Mouse (Mus musculus) midbrain, embryonic 16.5 days (tissue): ENCODE results near the gene Atp6v1g2. TPM values are rescaled to one million over a fixed set of nuclear protein-coding genes. Genes with fewer than 3 reads are reported as not detected.

Source experiments
- ATAC-seq: fragments of 200-750 bp; cut with Nextera tagmentation; 2 replicates; pipeline ENCODE4 v1.8.0; 2017; ENCODE audit warnings: moderate TSS enrichment
- H3K27ac ChIP-seq: fragments of 300-500 bp; sonication (generic); 2 replicates; pipeline ENCODE4 v1.5.1; 2014; ENCODE audit warnings: mild to moderate bottlenecking, low read length, mixed read lengths
- H3K27me3 ChIP-seq: fragments of 300-500 bp; sonication (generic); 2 replicates; pipeline ENCODE4 v1.6.1; 2014; ENCODE audit warnings: low read depth, low read length, mixed read lengths; ENCODE audit not compliant: control insufficient read depth, insufficient read depth
- H3K36me3 ChIP-seq: fragments of 300-500 bp; sonication (generic); 2 replicates; pipeline ENCODE4 v1.6.1; 2014; ENCODE audit warnings: mild to moderate bottlenecking, low read length, moderate library complexity, mixed read lengths; ENCODE audit not compliant: control insufficient read depth, insufficient read depth
- H3K4me1 ChIP-seq: fragments of 300-500 bp; sonication (generic); 2 replicates; pipeline ENCODE4 v1.6.1; 2014; ENCODE audit warnings: mild to moderate bottlenecking, low read length, mixed read lengths; ENCODE audit not compliant: control insufficient read depth, insufficient read depth
- H3K4me2 ChIP-seq: fragments of 300-500 bp; sonication (generic); 2 replicates; pipeline ENCODE4 v1.6.1; 2014; ENCODE audit warnings: mild to moderate bottlenecking, low read length, mixed read lengths
- H3K4me3 ChIP-seq: fragments of 300-500 bp; sonication (generic); 2 replicates; pipeline ENCODE4 v1.5.1; 2014; ENCODE audit warnings: low read depth, mild to moderate bottlenecking, low read length, moderate library complexity, mixed read lengths
- H3K9ac ChIP-seq: fragments of 300-500 bp; sonication (generic); 2 replicates; pipeline ENCODE4 v1.6.1; 2014; ENCODE audit warnings: low read depth, low read length, mixed read lengths
- H3K9me3 ChIP-seq: fragments of 300-500 bp; sonication (generic); replicated peaks from 2 replicates; pipeline ENCODE4 v1.6.1; 2014; ENCODE audit warnings: mild to moderate bottlenecking, low read length, mixed read lengths; ENCODE audit not compliant: control insufficient read depth, poor library complexity, severe bottlenecking
- WGBS: fragments of 180-500 bp; shearing (Covaris S2); extraction: QIAGEN DNeasy Blood & Tissue Kit; methylation state at CpG from one replicate; pipeline ENCODE4 v1.1.7; 2014; 5-methylcytosine and 5-hydroxymethylcytosine counted together
- polyA plus RNA-seq: library from polyadenylated mRNA; unstranded; fragments of >200 nt; fragmentation: Nextera tagmentation; extraction: Ambion mirVana; gene quantifications from 2 replicates; pipeline ENCODE4 v1.2.1, GENCODE M21; 2015

The Atp6v1g2 gene
- polyA plus RNA-seq, 1 experiment from 2014 or later = 139 TPM

- WGBS = under 1% methylated on average over 31 of the region's 31 CpGs
- peak; percentile 54; the same call in 1 of the 2 replicates for ATAC-seq
- Histone ChIP-seq H3K36me3 (no peaks in the 10 kb centered on the region), H3K4me1 (peaks cover 2% of the 10 kb centered on the region; the same call in 1 of the 2 replicates), H3K4me3 (peak overlapping the region; percentile 72), H3K9ac (peak overlapping the region; percentile 79), H3K9me3 (no peaks in the 10 kb centered on the region), H3K4me2 (peak overlapping the region; percentile 85), H3K27ac (no peak overlapping the region), H3K27me3 (peaks cover 2% of the 10 kb centered on the region; the same call in 1 of the 2 replicates)
Observed at GRCm38 (mm10) chr17:35263523-35263883, 30.0 kb downstream of the Atp6v1g2 start.

- Histone ChIP-seq H3K4me3 (no peak overlapping the region), H3K36me3 (no peaks in the 10 kb centered on the region), H3K4me1 (peaks cover under 1% of the 10 kb centered on the region; the same call in 1 of the 2 replicates), H3K9me3 (no peaks in the 10 kb centered on the region), H3K27ac (no peak overlapping the region), H3K27me3 (no peaks in the 10 kb centered on the region), H3K9ac (no peak overlapping the region), H3K4me2 (no peak overlapping the region)
- no peak for ATAC-seq
- WGBS = 85% methylated on average over 1 of the region's 1 CpGs
Observed at GRCm38 (mm10) chr17:35267399-35268086, 34.1 kb downstream of the Atp6v1g2 start.

DNA sequence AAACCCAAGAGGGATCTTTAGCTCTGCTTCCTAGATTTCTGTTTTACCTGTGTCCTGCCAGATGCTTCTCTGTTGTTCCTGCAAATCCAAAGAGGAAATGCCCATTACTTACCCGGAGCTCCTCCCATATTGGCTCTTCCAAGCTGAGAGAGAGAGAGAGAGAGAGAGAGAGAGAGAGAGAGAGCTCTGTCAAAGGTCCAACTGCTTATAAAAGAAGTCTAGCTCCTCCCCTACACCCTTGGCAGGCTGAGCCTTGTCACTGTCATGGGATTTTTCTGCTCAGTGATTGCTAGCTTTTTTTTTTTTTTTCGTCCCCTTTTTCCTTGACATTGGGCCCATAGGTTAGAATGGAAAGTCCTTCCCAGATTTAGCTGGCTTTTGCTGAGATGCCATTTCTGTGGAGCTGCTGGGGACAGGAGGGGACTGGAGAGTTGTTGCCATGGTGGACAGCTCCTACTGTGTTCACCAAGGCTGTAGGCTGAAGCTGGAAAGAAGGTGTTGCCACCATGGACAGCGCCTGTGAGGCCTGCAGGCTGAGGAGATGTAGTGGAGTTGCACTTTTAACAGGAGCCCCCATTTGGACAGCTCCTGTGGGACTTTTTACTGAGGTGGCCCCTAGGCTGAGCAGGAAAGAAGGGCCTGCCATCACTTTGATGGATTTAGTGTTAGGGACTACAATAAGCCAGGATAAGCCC, 36.3 kb downstream of the Atp6v1g2 start:
- no peaks in the 10 kb centered on the region; the same call in 1 of the 2 replicates for H3K4me1 ChIP-seq
- no peak overlapping the region for H3K4me3 ChIP-seq
- 19% methylated on average over 3 of the region's 3 CpGs for WGBS
- no peak overlapping the region for H3K9ac ChIP-seq
- H3K27me3 ChIP-seq = no peaks in the 10 kb centered on the region
- H3K9me3 ChIP-seq = 0 out of 2 replicates have a peak, but pooled peaks cover 2% of the 10 kb centered on the region
- H3K36me3 ChIP-seq = no peaks in the 10 kb centered on the region
- no peak for ATAC-seq
- no peak overlapping the region for H3K27ac ChIP-seq
- H3K4me2 ChIP-seq = no peak overlapping the region

DNA sequence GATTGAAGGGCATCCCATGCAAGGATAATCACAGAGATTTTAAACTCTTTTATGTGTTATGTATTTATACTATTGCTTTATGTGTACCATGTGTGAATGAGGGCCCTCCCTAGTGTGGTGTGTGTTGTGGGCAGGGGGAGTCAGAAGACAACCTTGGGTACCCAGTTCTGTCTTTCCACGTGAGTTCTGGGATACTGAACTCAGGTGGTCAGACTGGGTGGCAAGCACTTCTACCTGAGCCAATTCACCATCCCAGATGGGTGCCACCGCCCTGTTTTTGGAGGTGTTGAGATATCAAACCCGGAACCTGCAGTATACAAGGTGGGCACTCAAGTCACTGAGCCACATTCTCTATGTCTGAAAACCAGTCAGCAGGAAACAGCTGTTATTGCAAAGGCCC, 38.8 kb downstream of the Atp6v1g2 start:
- H3K9me3 ChIP-seq = 0 out of 2 replicates have a peak, but pooled peaks cover 2% of the 10 kb centered on the region
- H3K36me3 ChIP-seq = no peaks in the 10 kb centered on the region
- no peak overlapping the region for H3K4me2 ChIP-seq
- no peak overlapping the region for H3K27ac ChIP-seq
- WGBS = 71% methylated on average over 3 of the region's 3 CpGs
- no peak overlapping the region for H3K4me3 ChIP-seq
- no peak for ATAC-seq
- H3K27me3 ChIP-seq = no peaks in the 10 kb centered on the region; the same call in 1 of the 2 replicates
- peaks cover 3% of the 10 kb centered on the region; the same call in 1 of the 2 replicates for H3K4me1 ChIP-seq
- no peak overlapping the region for H3K9ac ChIP-seq

- no peak overlapping the region for H3K9ac ChIP-seq
- WGBS = 5% methylated on average over 11 of the region's 11 CpGs
- 0 out of 2 replicates have a peak, but pooled peaks have one; percentile 42 for ATAC-seq
Observed at GRCm38 (mm10) chr17:35274770-35275169, 41.3 kb downstream of the Atp6v1g2 start.

DNA sequence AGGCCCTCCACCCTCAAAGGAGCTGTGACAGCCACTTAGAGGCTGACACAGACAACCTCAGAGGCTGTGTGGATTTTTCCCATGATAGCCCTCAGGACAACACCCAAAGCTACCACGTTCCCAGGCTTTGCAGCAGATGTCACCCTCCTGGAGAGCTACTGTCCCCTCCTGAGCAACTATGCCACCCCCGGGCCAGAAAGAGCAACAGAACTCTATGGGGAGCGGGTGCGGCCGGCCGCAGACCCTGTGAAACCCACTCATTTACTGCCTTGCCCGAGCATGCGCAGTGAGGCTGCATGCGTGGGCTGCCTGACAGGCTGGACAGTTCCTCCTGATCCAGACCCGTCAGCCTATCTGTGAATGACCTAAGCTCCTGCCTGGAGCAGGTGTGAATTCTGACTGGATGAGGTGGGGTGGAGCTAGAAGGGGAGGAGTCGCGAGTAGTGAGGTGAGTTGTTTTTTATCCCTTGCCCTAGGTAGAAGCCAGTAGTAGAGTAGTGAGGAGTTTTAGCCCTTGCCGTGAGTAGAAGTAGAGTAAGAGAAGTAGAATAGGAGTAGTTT, 42.9 kb downstream of the Atp6v1g2 start:
- 26% methylated on average over 13 of the region's 13 CpGs for WGBS

More at GRCm38 (mm10) chr17:35274770-35275169, 41.3 kb downstream of the Atp6v1g2 start:
- H3K4me1 ChIP-seq = 0 out of 2 replicates have a peak, but pooled peaks cover 3% of the 10 kb centered on the region
- H3K27ac ChIP-seq = no peak overlapping the region
- no peak overlapping the region for H3K4me3 ChIP-seq
- H3K36me3 ChIP-seq = no peaks in the 10 kb centered on the region
- 0 out of 2 replicates have a peak, but pooled peaks cover 2% of the 10 kb centered on the region for H3K9me3 ChIP-seq
- H3K27me3 ChIP-seq = no peaks in the 10 kb centered on the region; the same call in 1 of the 2 replicates
- no peak overlapping the region for H3K4me2 ChIP-seq

GRCm38 (mm10) chr17:35278049-35278448, 44.6 kb downstream of the Atp6v1g2 start:
- H3K4me2 ChIP-seq = no peak overlapping the region
- 86% methylated on average over 8 of the region's 8 CpGs for WGBS
- no peak overlapping the region for H3K9ac ChIP-seq
- H3K27ac ChIP-seq = no peak overlapping the region
- 0 out of 2 replicates have a peak, but pooled peaks cover 3% of the 10 kb centered on the region for H3K4me1 ChIP-seq
- H3K27me3 ChIP-seq = no peaks in the 10 kb centered on the region; the same call in 1 of the 2 replicates
- H3K36me3 ChIP-seq = no peaks in the 10 kb centered on the region
- H3K9me3 ChIP-seq = no peaks in the 10 kb centered on the region
- no peak overlapping the region for H3K4me3 ChIP-seq
- ATAC-seq = no peak

More for the DNA sequence above, 42.9 kb downstream of the Atp6v1g2 start:
- H3K4me3 ChIP-seq = peak overlapping the region; percentile 16
- no peaks in the 10 kb centered on the region; the same call in 1 of the 2 replicates for H3K27me3 ChIP-seq
- peak overlapping the region; percentile 53; the same call in 1 of the 2 replicates for H3K9ac ChIP-seq
- H3K9me3 ChIP-seq = 0 out of 2 replicates have a peak, but pooled peaks cover 2% of the 10 kb centered on the region
- no peak overlapping the region for H3K27ac ChIP-seq
- peak overlapping the region; percentile 44 for H3K4me2 ChIP-seq
- ATAC-seq = no peak
- H3K36me3 ChIP-seq = no peaks in the 10 kb centered on the region
- 0 out of 2 replicates have a peak, but pooled peaks cover 3% of the 10 kb centered on the region for H3K4me1 ChIP-seq

DNA sequence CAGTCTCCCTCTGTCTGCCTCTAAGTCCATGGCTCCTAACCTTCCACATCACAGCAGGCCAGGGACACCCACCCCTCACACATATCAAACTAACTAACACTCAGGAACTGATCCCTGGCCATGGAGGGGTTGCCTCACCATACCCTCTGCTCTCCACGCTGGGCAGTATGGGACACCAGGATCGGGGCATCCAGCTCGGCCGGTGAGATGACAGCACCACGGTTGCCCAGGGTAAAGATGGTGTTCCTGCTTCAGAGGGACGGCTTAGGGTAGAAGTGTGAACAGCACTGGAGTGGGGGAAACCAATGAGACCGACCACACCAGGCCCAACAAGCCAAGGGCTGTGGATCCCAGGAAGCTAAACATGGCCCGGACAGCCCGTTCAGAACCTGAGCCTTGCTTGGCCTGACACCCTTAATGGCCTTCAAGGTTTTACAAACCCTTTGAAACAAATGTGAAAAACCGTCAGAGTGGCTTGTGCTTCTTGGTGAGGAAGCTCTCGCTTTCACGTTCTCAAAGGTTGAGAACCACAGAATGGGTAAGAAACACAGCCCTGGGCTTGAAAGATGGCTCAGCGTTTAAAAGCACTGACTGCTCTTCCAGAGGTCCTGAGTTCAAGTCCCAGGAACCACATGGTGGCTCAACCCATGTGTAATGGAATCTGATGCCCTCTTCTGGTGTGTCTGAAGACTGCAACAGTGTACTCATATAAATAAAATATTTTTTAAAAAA, 45.7 kb downstream of the Atp6v1g2 start:
- WGBS = 88% methylated on average over 13 of the region's 13 CpGs
- Histone ChIP-seq H3K4me1 (0 out of 2 replicates have a peak, but pooled peaks cover 3% of the 10 kb centered on the region), H3K4me3 (no peak overlapping the region), H3K9me3 (no peaks in the 10 kb centered on the region), H3K27ac (no peak overlapping the region), H3K4me2 (no peak overlapping the region), H3K9ac (no peak overlapping the region), H3K27me3 (no peaks in the 10 kb centered on the region; the same call in 1 of the 2 replicates), H3K36me3 (no peaks in the 10 kb centered on the region)
- no peak for ATAC-seq
